Mouse (Mus musculus) megakaryocyte, embryonic 14.5 days (primary cell): Measurements from ENCODE around the gene Olfr592.

ENCODE experiments used
- FLI1 ChIP-seq: IDR thresholded peaks from 2 replicates; pipeline ENCODE4 v1.6.1; 2012; ENCODE audit warnings: low read length, inconsistent platforms, mixed read lengths
- GATA1 ChIP-seq: IDR thresholded peaks from 3 replicates; pipeline ENCODE4 v1.6.1; 2012; ENCODE audit warnings: mixed read lengths, low read length, inconsistent platforms, borderline replicate concordance

- TF ChIP-seq GATA1 (no peak), FLI1 (no peak)
Observed at GRCm38 (mm10) chr7:103140579-103140978, 44.0 kb upstream of the Olfr592 start, which contains the start of gene Olfr588-ps1.
